Mouse (Mus musculus) kidney, postnatal 0 days (tissue): Measurements from ENCODE around the gene Kif17. TPM values are rescaled to one million over a fixed set of nuclear protein-coding genes. Genes with fewer than 3 reads are reported as not detected.

ENCODE experiments used
- ATAC-seq: fragments of 200-750 bp; cut with Nextera tagmentation; replicated peaks from 2 replicates; pipeline ENCODE4 v1.8.0; 2017; ENCODE audit warnings: low read depth, moderate number of reproducible peaks, moderate TSS enrichment, moderate library complexity; ENCODE audit not compliant: low FRiP score
- DNase-seq: peaks from one replicate; pipeline ENCODE4 v3.0.0-alpha.2; 2016; ENCODE audit warnings: low spot score
- H3K27ac ChIP-seq: fragments of 300-500 bp; sonication (generic); 2 replicates; pipeline ENCODE4 v1.5.1; 2014; ENCODE audit warnings: mild to moderate bottlenecking
- H3K27me3 ChIP-seq: fragments of 300-500 bp; sonication (generic); 2 replicates; pipeline ENCODE4 v1.6.1; 2014; ENCODE audit warnings: low read length, mixed read lengths; ENCODE audit not compliant: insufficient read depth
- H3K36me3 ChIP-seq: fragments of 300-500 bp; sonication (generic); 2 replicates; pipeline ENCODE4 v1.6.1; 2014; ENCODE audit warnings: low read length, mixed read lengths; ENCODE audit not compliant: insufficient read depth
- H3K4me1 ChIP-seq: fragments of 300-500 bp; sonication (generic); replicated peaks from 2 replicates; pipeline ENCODE4 v1.6.1; 2014; ENCODE audit warnings: antibody characterized with exemption, low read length, mixed read lengths; ENCODE audit not compliant: insufficient read depth
- H3K4me2 ChIP-seq: fragments of 300-500 bp; sonication (generic); 2 replicates; pipeline ENCODE4 v1.6.1; 2014; ENCODE audit warnings: mild to moderate bottlenecking, low read length, moderate library complexity, mixed read lengths
- H3K4me3 ChIP-seq: fragments of 300-500 bp; sonication (generic); replicated peaks from 2 replicates; pipeline ENCODE4 v1.5.1; 2014; ENCODE audit warnings: low read depth, low read length
- H3K9ac ChIP-seq: fragments of 300-500 bp; sonication (generic); 2 replicates; pipeline ENCODE4 v1.6.1; 2014; ENCODE audit warnings: low read depth, low read length
- H3K9me3 ChIP-seq: fragments of 300-500 bp; sonication (generic); replicated peaks from 2 replicates; pipeline ENCODE4 v1.6.1; 2016; ENCODE audit warnings: low read length, inconsistent platforms, mixed read lengths
- CTCF ChIP-seq: IDR thresholded peaks from 2 replicates; pipeline ENCODE4 v1.5.1; 2016; ENCODE audit warnings: antibody characterized with exemption, low read depth, mild to moderate bottlenecking, moderate library complexity
- WGBS: fragments of 180-500 bp; shearing (Covaris S2); extraction: QIAGEN DNeasy Blood & Tissue Kit; methylation state at CpG from one replicate; pipeline ENCODE4 v1.1.7; 2014; 5-methylcytosine and 5-hydroxymethylcytosine counted together
- microRNA-seq: library from miRNA; unstranded; fragments of <30 nt; microRNA quantifications from one replicate; pipeline ENCODE4, GENCODE M21; 2016
- polyA plus RNA-seq: library from polyadenylated mRNA; unstranded; fragments of >200 nt; fragmentation: Nextera tagmentation; extraction: Ambion mirVana; gene quantifications from 2 replicates; pipeline ENCODE4 v1.2.1, GENCODE M21; 2015

Kif17 gene
- polyA plus RNA-seq, 1 experiment from 2014 or later = 0.66 TPM

- Histone ChIP-seq H3K9ac (no peak overlapping the region), H3K27ac (no peak overlapping the region), H3K4me3 (no peak overlapping the region), H3K36me3 (no peaks in the 10 kb centered on the region), H3K4me2 (no peak overlapping the region), H3K9me3 (no peaks in the 10 kb centered on the region), H3K4me1 (peaks cover 1% of the 10 kb centered on the region), H3K27me3 (no peaks in the 10 kb centered on the region)
- DNase-seq (no peak), ATAC-seq (no peak)
- 74% methylated on average over 7 of the region's 7 CpGs for WGBS
- no peak for TF ChIP-seq CTCF
These were observed 98.5 kb downstream of the Kif17 start for GRCm38 (mm10) chr4:138348716-138349115.

Small RNA genes lying within 50 kb of the gene (microRNA-seq; reads per million reads assigned to microRNA genes)
- gene Gm27646 (not detected), gene Mir7019 (0.80 reads per million)

Other genes starting within 250 kb of the Kif17 start
- gene Hp1bp3, start 34.1 kb upstream of the Kif17 start, polyA plus RNA-seq = 134 and 144 TPM in 2 replicates
- gene Sh2d5, start within 50 bp of the Kif17 start, polyA plus RNA-seq = 0.42 and 0.57 TPM in 2 replicates
- gene Ddost, start 54.3 kb downstream of the Kif17 start, polyA plus RNA-seq = 289 and 325 TPM in 2 replicates
- gene Pink1, start 75.9 kb downstream of the Kif17 start, polyA plus RNA-seq = 96.1 and 139 TPM in 2 replicates
- 48.1 and 49.5 TPM in 2 replicates for gene Cda, start 117.6 kb downstream of the Kif17 start, polyA plus RNA-seq
- gene Fam43b, start 146.1 kb downstream of the Kif17 start, polyA plus RNA-seq = 0.12 and 0.15 TPM in 2 replicates
- 23.6 and 25.3 TPM in 2 replicates for gene Mul1, start 184.2 kb downstream of the Kif17 start, polyA plus RNA-seq
- 13.8 and 14.5 TPM in 2 replicates for gene Camk2n1, start 203.9 kb downstream of the Kif17 start, polyA plus RNA-seq